Mouse (Mus musculus) C2C12 (cell line): ENCODE measurements around the gene Gm4559.

Experiments
- CTCF ChIP-seq: IDR thresholded peaks from one replicate; pipeline ENCODE4 v1.5.1; 2011; ENCODE audit not compliant: control insufficient read depth, insufficient read depth, insufficient read length
- FOSL1 ChIP-seq: IDR thresholded peaks from one replicate; pipeline ENCODE4 v1.8.0; 2011; ENCODE audit warnings: mild to moderate bottlenecking, low read length; ENCODE audit not compliant: poor library complexity, insufficient read depth, severe bottlenecking
- MAX ChIP-seq: IDR thresholded peaks from one replicate; pipeline ENCODE4 v1.6.1; 2011; ENCODE audit warnings: mild to moderate bottlenecking, control low read depth
- MYOD1 ChIP-seq: IDR thresholded peaks from one replicate; pipeline ENCODE4 v1.6.1; 2011; ENCODE audit warnings: low read depth; ENCODE audit not compliant: control insufficient read depth, insufficient read length
- MYOG ChIP-seq: IDR thresholded peaks from one replicate; pipeline ENCODE4 v1.6.1; 2011; ENCODE audit not compliant: control insufficient read depth, insufficient read length; ENCODE audit errors: extremely low read depth
- USF1 ChIP-seq: IDR thresholded peaks from one replicate; pipeline ENCODE4 v1.6.1; 2011; ENCODE audit warnings: low read depth, mild to moderate bottlenecking, control low read depth, moderate library complexity

- TF ChIP-seq MAX: no peak
- no peak for TF ChIP-seq CTCF
- no peak for TF ChIP-seq MYOD1
- no peak for TF ChIP-seq USF1
- no peak for TF ChIP-seq MYOG
- peak; percentile 7 for TF ChIP-seq FOSL1
These were observed 46.7 kb upstream of the Gm4559 start for GRCm38 (mm10) chr7:142320906-142321305.
